Mouse (Mus musculus) cortical plate, adult 2 months (tissue): Measurements from ENCODE around the gene Llgl1.

ENCODE experiments used
- CTCF ChIP-seq: fragments of 200-500 bp; IDR thresholded peaks from 2 replicates; pipeline ENCODE4 v1.5.1; 2011; ENCODE audit warnings: mild to moderate bottlenecking, control low read depth, low read length; ENCODE audit not compliant: insufficient read depth; ENCODE audit errors: extremely low read depth
- POLR2A ChIP-seq: fragments of 200-500 bp; IDR thresholded peaks from 2 replicates; pipeline ENCODE4 v1.6.1; 2011; ENCODE audit warnings: mild to moderate bottlenecking, low read length, control low read depth; ENCODE audit not compliant: insufficient read depth; ENCODE audit errors: extremely low read depth

GRCm38 (mm10) chr11:60736491-60736890, 37.0 kb downstream of the Llgl1 start:
- TF ChIP-seq CTCF (no peak), POLR2A (no peak)
